Comparison of ENCODE assay signal across 11 mouse cellular contexts in genomic region chr9:121819771-121820471, GRCm38 (mm10). TPM values are rescaled to one million over a fixed set of nuclear protein-coding genes. Genes with fewer than 3 reads are reported as not detected.
DNase-seq lines count a peak whose midpoint lies in the region; ATAC-seq lines count a peak whose summit lies in the region.
"Had no signal": no experiment of that assay in that cellular context is flagged by ENCODE, and none has a peak within 500 bp of the region (broad histone marks: within the 10 kb centered on the region; RNA-seq: fewer than 3 reads in every experiment).

No protein-coding gene starts in this region.

- DNase-seq in hindbrain, embryonic 14.5 days (ENCODE audit: low spot score): no peak
- DNase-seq in hindbrain, embryonic 11.5 days (ENCODE audit: low spot score): no peak
- DNase-seq in testis, postnatal 10 days (ENCODE audit: low spot score): peak; percentile 45
- DNase-seq in testis, postnatal 14 days (ENCODE audit: low spot score): no peak
- no peak for DNase-seq in embryonic facial prominence, embryonic 14.5 days (ENCODE audit: low spot score)
- no peak for DNase-seq in frontal cortex, adult 2 months (ENCODE audit: extremely low spot score in 1 of 2, low spot score in 1 of 2)
- DNase-seq in urinary bladder, adult 18-20 months (ENCODE audit: low spot score in 2 of 2): no peak
- DNase-seq: right cerebral cortex, postnatal 4 days had no signal

- H3K4me3 ChIP-seq in hindbrain, embryonic 14.5 days (replicated peaks; ENCODE audit: low read length): no peak overlapping the region
- H3K4me3 ChIP-seq in hindbrain, embryonic 11.5 days (ENCODE audit: low read depth, low read length): no peak overlapping the region
- H3K4me3 ChIP-seq in embryonic facial prominence, embryonic 14.5 days (ENCODE audit: low read depth, low read length): no peak overlapping the region

- H3K9ac ChIP-seq in hindbrain, embryonic 14.5 days: no peak overlapping the region
- no peak overlapping the region for H3K9ac ChIP-seq in hindbrain, embryonic 11.5 days (ENCODE audit: low read depth, low read length)
- H3K9ac ChIP-seq in embryonic facial prominence, embryonic 14.5 days (ENCODE audit: low read depth, low read length): no peak overlapping the region

- no peak overlapping the region for H3K4me2 ChIP-seq in hindbrain, embryonic 14.5 days (replicated peaks)
- H3K4me2 ChIP-seq in hindbrain, embryonic 11.5 days (replicated peaks; ENCODE audit: low read depth, low read length): no peak overlapping the region
- H3K4me2 ChIP-seq in embryonic facial prominence, embryonic 14.5 days (ENCODE audit: low read depth, low read length): no peak overlapping the region

- no peaks in the 10 kb centered on the region for H3K9me3 ChIP-seq in hindbrain, embryonic 14.5 days (ENCODE audit: control insufficient read depth, low read length)
- H3K9me3 ChIP-seq in hindbrain, embryonic 11.5 days (ENCODE audit: control insufficient read depth, low read length): no peaks in the 10 kb centered on the region
- no peaks in the 10 kb centered on the region for H3K9me3 ChIP-seq in embryonic facial prominence, embryonic 14.5 days (ENCODE audit: control insufficient read depth, low read length)
- H3K9me3 ChIP-seq: G1E had no signal

- ATAC-seq in hindbrain, embryonic 14.5 days (ENCODE audit: low FRiP score): no peak
- ATAC-seq in hindbrain, embryonic 11.5 days (ENCODE audit: low FRiP score): no peak
- ATAC-seq in embryonic facial prominence, embryonic 14.5 days (ENCODE audit: low read depth): peak; percentile 30; the same call in 1 of the 2 replicates
- ATAC-seq in CD4-positive, CD25-positive, alpha-beta regulatory T cell, adult 4 months: no peak

- peaks cover 10% of the 10 kb centered on the region; the same call in 1 of the 2 replicates for H3K4me1 ChIP-seq in hindbrain, embryonic 14.5 days (replicated peaks; ENCODE audit: control insufficient read depth, insufficient read depth, low read length)
- H3K4me1 ChIP-seq in hindbrain, embryonic 11.5 days (replicated peaks; ENCODE audit: control insufficient read depth, insufficient read depth, low read length): no peaks in the 10 kb centered on the region
- H3K4me1 ChIP-seq in embryonic facial prominence, embryonic 14.5 days (ENCODE audit: control insufficient read depth, insufficient read depth, low read length): peaks cover 6% of the 10 kb centered on the region

- H3K36me3 ChIP-seq in hindbrain, embryonic 14.5 days (replicated peaks; ENCODE audit: control insufficient read depth, insufficient read depth): no peaks in the 10 kb centered on the region
- H3K36me3 ChIP-seq in hindbrain, embryonic 11.5 days (ENCODE audit: control insufficient read depth, insufficient read depth, low read length): no peaks in the 10 kb centered on the region
- H3K36me3 ChIP-seq in embryonic facial prominence, embryonic 14.5 days (ENCODE audit: control insufficient read depth, insufficient read depth, low read length): no peaks in the 10 kb centered on the region
- H3K36me3 ChIP-seq: G1E had no signal

- H3K27me3 ChIP-seq in hindbrain, embryonic 14.5 days (ENCODE audit: control insufficient read depth, insufficient read depth, low read length): no peaks in the 10 kb centered on the region
- no peaks in the 10 kb centered on the region for H3K27me3 ChIP-seq in hindbrain, embryonic 11.5 days (ENCODE audit: control insufficient read depth, insufficient read depth, low read length)
- H3K27me3 ChIP-seq in embryonic facial prominence, embryonic 14.5 days (replicated peaks; ENCODE audit: control insufficient read depth, insufficient read depth, low read length): no peaks in the 10 kb centered on the region

- H3K27ac ChIP-seq in hindbrain, embryonic 14.5 days: peak overlapping the region; percentile 20; the same call in 1 of the 2 replicates
- H3K27ac ChIP-seq in hindbrain, embryonic 11.5 days (ENCODE audit: low read depth, low read length): no peak overlapping the region
- H3K27ac ChIP-seq in embryonic facial prominence, embryonic 14.5 days (replicated peaks; ENCODE audit: low read depth, low read length): peak overlapping the region; percentile 61

- WGBS in hindbrain, embryonic 14.5 days: 48% methylated on average over 7 of the region's 7 CpGs
- 52% methylated on average over 7 of the region's 7 CpGs for WGBS in hindbrain, embryonic 11.5 days
- 37% methylated on average over 7 of the region's 7 CpGs for WGBS in embryonic facial prominence, embryonic 14.5 days

RNA-seq across cellular contexts. Expression of gene Ccdc13, which starts 19.3 kb away (rescaled TPM):
- polyA plus RNA-seq in hindbrain, embryonic 14.5 days (2014; fragmentation: Nextera tagmentation; extraction: Ambion mirVana): 1.9 and 2.2 TPM in 2 replicates
- 2.4 and 4.0 TPM in 2 replicates for polyA plus RNA-seq in hindbrain, embryonic 11.5 days (2014; fragmentation: Nextera tagmentation; extraction: Ambion mirVana)
- polyA plus RNA-seq in embryonic facial prominence, embryonic 14.5 days (2014; fragmentation: Nextera tagmentation; extraction: Ambion mirVana): 1.7 and 2.0 TPM in 2 replicates
- polyA plus RNA-seq in frontal cortex, adult 2 months (2012; rRNA removed): 12.1 and 12.6 TPM in 2 replicates
- not detected for polyA plus RNA-seq in CD4-positive, CD25-positive, alpha-beta regulatory T cell, adult 4 months (2017; shearing (Covaris generic))
- polyA plus RNA-seq: liver, embryonic 16.5 days had no signal

RNA-seq across cellular contexts. Expression of gene Hhatl, which starts 27.6 kb away (rescaled TPM):
- 0.31 TPM in 1 of 2 replicates, not detected in the other for polyA plus RNA-seq in hindbrain, embryonic 14.5 days (2014; fragmentation: Nextera tagmentation; extraction: Ambion mirVana)
- polyA plus RNA-seq in hindbrain, embryonic 11.5 days (2014; fragmentation: Nextera tagmentation; extraction: Ambion mirVana): not detected in 2 replicates
- polyA plus RNA-seq in embryonic facial prominence, embryonic 14.5 days (2014; fragmentation: Nextera tagmentation; extraction: Ambion mirVana): 3.7 and 5.1 TPM in 2 replicates
- polyA plus RNA-seq in frontal cortex, adult 2 months (2012; rRNA removed): 17.7 and 19.6 TPM in 2 replicates
- polyA plus RNA-seq in CD4-positive, CD25-positive, alpha-beta regulatory T cell, adult 4 months (2017; shearing (Covaris generic)): not detected
- polyA plus RNA-seq: G1E had no signal

RNA-seq across cellular contexts. Expression of gene Higd1a, which starts 38.2 kb away (rescaled TPM):
- polyA plus RNA-seq in hindbrain, embryonic 14.5 days (2014; fragmentation: Nextera tagmentation; extraction: Ambion mirVana): 146 and 158 TPM in 2 replicates
- polyA plus RNA-seq in hindbrain, embryonic 11.5 days (2014; fragmentation: Nextera tagmentation; extraction: Ambion mirVana): 149 and 158 TPM in 2 replicates
- polyA plus RNA-seq in embryonic facial prominence, embryonic 14.5 days (2014; fragmentation: Nextera tagmentation; extraction: Ambion mirVana): 185 and 192 TPM in 2 replicates
- 82.0 and 93.0 TPM in 2 replicates for polyA plus RNA-seq in frontal cortex, adult 2 months (2012; rRNA removed)
- polyA plus RNA-seq in CD4-positive, CD25-positive, alpha-beta regulatory T cell, adult 4 months (2017; shearing (Covaris generic)): 100 to 1,000 TPM in 1 of 2 experiments, 10 to 100 TPM in 1; 94.5 to 129 TPM

RNA-seq across cellular contexts. Expression of gene Klhl40, which starts 42.5 kb away (rescaled TPM):
- polyA plus RNA-seq in hindbrain, embryonic 14.5 days (2014; fragmentation: Nextera tagmentation; extraction: Ambion mirVana): 1.6 and 2.3 TPM in 2 replicates
- 0.57 and 0.78 TPM in 2 replicates for polyA plus RNA-seq in hindbrain, embryonic 11.5 days (2014; fragmentation: Nextera tagmentation; extraction: Ambion mirVana)
- 35.7 and 41.1 TPM in 2 replicates for polyA plus RNA-seq in embryonic facial prominence, embryonic 14.5 days (2014; fragmentation: Nextera tagmentation; extraction: Ambion mirVana)
- 10.1 and 11.4 TPM in 2 replicates for polyA plus RNA-seq in frontal cortex, adult 2 months (2012; rRNA removed)
- polyA plus RNA-seq in CD4-positive, CD25-positive, alpha-beta regulatory T cell, adult 4 months (2017; shearing (Covaris generic)): not detected
- polyA plus RNA-seq: G1E had no signal
